Mouse (Mus musculus): ENCODE results near the gene Rcan3.

The Rcan3 gene

DNA sequence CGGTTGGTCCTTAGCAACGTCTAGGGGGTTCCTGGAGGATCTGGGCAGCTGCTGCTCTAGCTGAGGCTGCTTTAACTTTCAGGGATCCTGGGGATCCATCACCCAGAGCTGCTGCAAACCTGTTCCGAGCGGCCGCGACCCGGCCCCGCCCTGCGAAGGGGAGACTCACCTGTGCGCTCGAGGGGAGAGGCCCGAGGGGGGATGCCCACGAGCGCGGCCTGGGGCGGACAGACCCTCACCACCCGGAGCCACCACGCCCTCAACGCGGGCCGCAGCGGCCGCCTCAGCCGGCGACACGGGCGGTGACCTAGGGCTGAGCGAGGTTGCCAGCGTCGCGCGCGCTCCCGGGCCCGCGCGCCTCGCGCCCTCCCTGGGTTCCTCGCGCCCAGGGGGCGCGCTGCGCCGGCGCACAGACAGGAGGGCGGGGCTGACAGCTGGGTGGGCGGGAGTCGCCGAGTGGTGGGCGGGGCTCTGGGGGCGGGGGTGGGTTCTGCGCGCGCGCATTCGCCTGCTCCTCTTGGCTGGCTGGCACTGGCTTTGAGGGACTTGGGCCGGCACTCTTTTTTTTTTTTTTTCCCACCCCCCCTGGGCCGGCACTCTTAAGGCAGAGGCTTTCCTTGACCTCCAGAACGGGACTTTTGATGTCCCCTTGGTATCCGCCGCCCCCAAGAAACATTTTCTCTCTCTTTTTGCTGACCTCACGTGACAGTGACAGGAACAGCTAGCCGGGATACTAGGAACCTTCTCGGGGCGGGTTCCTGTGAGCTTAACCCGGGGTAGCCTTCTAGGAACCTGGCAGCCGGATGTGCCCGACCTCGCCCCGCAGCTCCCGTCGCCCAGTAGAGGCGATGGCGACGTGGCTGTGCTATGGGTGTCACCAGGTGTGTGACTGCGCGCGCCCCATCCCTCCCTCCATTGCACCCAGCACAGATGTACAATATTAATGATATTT, at the start of gene Rcan3:
Rcan3 (minus strand) TSS at position 411 of the 952 bp plus-strand sequence.
- peak; percentile 83 for DNase-seq

DNA sequence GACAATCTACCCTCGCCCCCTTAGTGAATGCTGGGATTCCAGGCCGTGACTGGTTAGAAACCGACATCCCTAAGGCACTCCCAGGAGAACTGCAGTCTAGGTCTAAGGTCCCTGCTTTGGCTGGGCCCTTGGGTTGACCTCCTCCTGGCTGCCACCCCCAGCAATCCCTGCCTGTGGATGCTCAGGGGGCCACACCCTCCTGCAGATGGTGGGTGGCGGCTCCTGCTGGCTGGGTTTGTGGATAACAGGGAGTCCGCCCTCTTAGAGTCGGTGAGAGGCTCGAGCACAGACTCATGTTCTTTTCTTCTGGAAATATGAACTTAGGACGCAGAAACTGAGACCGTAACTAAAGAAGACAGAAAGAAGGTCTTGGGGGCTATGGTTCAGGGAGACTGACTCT, 46.7 kb upstream of the Rcan3 start:
- no peak for DNase-seq

DNA sequence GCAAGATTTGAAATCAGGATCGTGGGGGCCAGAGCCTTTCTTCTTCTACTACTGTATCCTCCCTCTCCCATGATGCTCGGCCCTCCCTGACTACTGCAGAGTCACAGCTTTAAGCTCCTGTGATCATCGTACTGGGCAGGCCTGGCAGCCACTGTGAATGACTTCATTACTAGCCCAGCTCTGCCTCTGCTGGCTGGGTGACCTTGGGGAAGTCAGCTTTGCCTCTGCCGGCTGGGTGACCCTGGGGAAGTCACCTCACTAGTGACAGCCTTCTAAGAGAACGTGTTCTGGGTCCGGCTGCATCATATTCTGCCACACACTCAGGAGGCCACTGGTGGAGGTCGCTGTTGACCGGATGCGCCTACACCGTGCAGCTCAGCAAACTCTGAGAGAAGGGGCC, 44.2 kb upstream of the Rcan3 start:
- no peak for DNase-seq

DNA sequence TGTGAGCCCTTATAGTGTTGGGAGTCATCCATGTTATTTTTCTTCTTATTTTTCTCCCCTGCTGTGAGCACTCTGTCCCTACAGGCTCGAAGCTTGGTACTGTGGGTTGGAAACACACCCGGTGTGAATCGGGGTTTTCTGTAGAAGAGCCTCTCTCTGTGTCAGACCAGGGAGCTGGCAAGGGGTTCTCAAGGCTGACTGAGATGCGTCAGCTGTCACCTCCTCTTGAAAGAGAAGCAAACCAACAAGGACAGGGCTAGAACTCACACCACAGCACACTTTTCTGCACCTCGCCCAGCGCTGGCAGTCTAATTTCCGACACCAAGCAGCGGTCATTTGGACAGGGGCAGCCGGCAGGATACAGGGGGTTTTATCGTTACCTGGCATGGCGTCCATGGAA, 29.8 kb upstream of the Rcan3 start:
- DNase-seq = no peak

DNA sequence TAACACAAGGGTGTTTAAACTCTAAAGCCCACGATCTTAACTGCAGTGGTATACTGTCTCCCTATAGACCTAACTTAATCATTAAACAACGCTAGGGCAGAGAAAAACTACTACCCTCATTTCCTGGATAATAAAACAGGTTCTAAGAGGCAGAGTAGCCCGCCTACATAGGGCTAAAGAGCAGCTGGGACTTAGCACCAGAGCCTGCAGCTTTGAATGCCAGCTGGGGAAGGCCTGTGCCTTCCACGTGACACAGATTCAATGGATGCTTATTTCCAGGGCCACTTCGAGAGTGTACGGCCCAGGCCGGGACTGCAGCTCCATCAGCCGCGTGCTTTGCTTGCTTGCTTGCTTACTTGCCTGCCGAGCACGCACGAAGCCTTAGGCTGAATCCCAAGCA, 19.9 kb upstream of the Rcan3 start:
- no peak for DNase-seq

DNA sequence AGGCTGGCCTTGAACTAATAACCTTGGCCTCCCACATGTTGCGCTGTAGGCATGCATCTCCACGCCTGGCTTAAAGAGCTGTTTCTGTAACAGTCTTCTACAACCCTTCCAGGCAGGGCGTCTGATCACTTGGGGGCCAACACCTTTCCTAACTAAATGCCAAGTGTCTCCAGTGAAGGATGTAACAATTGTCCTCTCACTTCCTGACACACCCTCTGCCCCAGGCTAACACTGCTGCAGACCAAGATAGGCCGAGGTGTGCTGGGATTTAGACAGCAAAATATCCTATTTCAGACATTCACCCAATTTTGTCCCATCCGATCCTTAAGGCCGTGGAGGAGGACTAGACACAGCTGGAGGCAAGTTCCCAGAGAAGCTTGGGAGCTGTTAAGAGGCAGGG, 19.5 kb upstream of the Rcan3 start:
- no peak for DNase-seq

DNA sequence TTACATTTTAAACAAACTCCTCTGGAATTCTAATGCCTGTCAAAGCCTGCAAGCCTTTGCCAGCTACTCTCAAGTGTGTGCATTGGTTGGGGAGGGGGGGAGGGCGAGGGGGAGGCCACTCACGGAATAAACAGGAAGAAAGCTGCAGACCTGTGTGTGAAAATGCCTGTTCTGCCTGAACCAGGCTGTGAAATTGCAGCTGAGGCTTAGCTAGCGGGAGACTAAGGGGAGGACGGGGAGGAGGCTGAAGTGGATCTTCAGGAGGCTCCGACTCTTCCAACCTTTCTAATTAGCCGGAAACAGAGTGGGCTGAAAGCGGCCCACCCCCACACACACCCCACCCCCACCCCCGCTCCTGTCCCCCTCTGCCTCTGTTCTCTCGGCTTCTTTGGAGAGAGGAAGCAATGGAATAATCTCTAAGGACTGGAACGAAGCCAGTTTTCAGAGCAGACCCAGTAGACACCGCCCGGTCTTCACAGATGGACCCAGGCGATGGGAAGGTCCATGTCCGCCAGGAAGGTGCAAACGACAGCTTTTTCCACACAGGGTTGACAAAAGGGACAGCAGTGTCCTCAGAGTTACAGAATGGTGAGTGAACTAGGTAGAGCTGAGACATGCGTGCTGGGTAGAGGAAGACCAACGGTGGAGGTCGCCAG, 17.8 kb upstream of the Rcan3 start:
- DNase-seq = no peak

DNA sequence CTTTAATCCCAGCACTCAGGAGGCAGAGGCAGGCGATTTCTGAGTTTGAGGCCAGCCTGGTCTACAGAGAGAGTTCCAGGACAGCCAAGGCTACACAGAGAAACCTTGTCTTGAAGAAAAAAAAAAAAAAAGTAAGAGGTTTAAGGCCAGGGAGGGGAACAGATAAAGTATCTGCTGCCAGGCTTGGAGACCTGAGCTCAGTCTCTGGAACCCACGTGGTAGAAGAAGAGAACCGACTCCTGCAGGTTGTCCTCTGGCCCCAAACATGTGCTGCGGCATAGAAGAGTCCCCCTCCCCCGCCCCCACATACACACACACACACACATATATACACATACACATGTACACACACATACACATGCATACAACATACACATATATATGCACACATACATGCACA, 8.8 kb upstream of the Rcan3 start:
- no peak for DNase-seq

DNA sequence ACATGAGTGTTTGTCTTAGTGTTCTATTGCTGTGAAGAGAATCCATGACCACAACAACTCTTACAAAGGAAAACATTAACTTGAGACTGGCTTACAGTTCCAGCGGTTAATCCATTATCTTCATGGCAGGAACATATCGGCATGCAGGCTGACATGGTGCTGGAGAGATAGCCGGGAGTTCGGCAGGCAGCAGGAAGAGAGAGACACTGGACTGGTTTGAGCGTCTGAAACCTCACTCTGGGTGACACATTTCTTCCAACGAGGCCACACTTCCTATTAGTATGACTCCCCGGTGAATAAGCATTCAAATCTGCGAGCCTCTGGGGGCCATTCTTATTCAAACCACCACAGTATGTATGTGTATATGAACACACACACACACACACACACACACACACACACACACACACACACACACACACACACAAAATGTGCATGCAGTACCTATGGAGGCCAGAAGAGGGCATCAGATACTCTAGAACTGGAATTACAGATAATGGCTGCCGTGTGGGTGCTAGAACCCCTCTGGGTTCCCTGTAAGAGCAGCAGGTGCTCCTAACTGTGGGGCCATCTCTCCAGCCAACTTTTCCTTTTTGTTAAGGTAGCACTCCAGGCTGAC, 6.4 kb upstream of the Rcan3 start:
- DNase-seq = peak; percentile 61

DNA sequence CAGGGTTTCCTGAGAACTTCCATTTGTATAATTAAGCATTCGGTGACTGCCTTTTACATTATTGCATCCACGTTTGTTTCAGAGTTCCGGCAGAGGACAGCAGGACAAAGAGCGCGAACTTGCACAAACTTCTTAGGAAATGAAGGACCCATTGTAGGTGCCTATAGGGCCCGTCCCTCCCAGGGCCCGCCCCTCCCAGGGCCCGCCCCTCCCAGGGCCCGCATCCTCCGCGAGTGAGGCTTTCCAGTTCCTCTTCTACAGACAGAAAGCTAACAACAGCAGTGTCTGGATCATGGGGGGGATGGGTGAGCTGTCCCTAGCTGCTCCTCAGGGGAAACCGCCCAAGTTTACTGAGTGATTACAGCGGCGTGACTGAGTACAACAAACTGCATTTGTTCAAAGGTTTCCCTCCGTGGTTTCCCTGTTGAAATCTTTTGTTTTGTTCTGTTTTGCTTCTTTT, 5.6 kb upstream of the Rcan3 start:
- DNase-seq = peak; percentile 79

DNA sequence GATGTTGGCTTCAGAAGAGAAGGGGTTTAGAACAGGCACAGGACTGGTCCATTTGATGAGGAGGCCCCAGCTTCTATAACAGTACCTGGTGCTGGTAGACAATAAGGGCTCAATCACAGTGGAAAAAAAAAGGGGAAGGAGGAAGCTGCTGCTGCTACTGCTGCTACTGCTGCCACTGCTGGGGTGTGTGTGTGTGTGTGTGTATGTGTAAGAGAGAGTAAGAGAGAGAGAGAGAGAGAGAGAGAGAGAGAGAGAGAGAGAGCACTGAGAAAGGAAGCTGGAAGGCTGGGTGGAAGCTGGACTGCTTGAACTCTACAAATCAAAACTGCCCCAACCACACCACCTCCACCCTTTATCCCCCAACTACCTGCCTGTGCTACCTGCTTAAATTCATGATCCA, 4.3 kb upstream of the Rcan3 start:
- no peak for DNase-seq

DNA sequence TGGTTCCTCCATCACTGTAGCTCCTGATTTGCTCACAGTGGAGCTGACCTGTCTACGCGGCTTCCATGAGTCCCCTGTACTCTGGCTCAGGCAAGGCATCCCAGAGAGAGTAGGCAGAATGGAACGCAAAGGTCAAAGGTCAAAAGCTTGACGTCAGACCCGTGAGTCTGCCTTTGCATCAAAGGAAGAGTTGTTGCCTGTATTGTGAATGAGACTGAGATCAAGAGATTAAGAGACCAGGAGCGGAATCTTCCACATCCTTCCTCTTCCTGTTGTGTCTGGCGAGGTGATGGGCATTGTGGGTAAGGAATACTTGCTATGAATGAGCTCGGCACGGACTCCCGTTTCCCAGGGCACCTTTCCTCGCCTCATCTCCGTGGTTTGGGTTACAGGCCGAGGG, 2.6 kb upstream of the Rcan3 start:
- peak; percentile 27 for DNase-seq

DNA sequence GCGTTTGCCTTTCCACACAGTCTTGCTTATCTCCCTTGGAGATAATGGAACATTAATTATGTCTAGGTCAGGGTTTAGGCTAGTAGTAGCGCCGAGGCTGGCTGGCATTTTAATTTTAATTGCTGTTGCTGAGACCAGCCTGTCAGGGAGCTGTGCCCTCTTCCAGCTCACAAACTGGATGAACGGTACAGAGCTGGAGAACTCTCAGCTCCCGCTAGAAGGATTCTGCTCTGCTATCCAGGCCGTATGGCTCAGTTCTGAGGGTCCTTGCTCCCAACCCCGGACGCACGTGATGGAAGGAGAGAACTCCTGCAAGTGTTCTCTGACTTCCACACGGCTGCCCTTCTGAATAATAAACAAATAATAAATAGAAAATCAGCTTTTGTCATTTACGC, 739 bp upstream of the Rcan3 start:
- no peak for DNase-seq

DNA sequence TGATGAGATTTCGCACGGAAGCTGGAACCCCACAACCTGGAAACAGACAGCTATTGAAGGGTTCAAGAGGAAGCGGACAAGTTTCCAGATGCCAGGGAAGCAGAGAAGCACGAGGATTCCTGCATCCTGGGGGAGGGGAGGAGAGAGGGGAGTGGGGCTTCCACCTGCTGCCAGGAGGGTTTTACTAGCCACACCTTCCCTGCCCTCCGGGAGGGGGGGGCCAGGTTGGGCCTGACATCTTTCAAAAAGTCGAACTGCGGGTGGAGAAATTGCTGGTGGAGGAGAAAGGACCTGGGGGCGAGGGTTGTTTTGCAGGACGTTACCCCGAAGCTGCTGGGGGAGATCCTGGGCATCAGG, 589 bp downstream of the Rcan3 start:
- DNase-seq = no peak

DNA sequence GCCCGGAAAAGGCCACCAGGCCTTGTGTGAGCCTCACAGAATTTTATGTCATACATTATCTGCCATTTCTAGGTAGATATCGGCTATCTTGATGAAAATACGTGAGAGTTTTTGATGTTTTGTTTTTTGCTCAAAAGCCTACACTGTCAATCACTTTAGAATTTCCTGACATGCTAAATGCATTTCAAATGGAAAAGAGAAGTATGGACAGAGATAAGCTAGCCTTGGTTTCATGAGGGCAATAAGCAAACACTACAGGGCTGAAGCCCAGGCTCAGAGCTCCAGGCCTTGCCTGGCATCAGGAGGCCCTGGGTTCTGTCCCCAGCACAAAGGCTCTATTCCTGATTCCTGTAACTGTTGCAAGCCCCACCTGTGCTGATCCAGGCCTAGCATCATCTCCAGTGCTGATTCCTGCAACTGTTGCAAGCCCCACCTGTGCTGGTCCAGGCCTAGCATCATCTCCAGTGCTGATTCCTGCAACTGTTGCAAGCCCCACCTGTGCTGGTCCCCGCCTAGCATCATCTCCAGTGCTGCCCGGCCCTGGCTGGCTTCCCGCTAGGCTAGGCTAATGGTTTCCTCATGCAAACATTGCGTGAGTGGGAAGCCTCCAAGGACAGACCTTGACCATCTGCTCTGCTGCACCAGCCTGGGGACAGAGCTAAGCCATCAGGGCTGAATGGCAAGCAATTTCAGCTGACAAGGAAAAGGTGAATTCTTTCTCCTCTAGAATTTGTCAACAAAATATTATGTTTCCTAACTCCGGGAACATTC, 3.5 kb downstream of the Rcan3 start:
- no peak for DNase-seq

DNA sequence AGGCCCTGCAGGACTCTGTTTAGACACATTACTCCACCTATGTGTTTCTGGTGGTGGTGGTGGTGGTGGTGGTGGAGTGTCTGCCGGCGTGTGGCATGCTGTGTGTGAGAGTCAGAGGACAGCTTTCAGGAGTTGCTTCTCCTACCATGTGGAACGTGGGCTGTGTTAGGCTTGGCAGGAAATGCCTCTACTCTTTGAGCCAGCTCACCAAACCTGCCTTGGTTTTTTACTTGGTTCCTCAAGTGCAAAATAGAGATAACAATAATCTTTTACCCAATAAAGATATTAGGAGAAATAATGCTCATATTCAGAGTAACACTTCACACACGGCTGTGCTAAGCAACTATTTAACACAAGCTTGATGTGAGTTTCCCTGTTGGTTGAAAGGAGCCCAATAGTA, 4.3 kb downstream of the Rcan3 start:
- DNase-seq = no peak

DNA sequence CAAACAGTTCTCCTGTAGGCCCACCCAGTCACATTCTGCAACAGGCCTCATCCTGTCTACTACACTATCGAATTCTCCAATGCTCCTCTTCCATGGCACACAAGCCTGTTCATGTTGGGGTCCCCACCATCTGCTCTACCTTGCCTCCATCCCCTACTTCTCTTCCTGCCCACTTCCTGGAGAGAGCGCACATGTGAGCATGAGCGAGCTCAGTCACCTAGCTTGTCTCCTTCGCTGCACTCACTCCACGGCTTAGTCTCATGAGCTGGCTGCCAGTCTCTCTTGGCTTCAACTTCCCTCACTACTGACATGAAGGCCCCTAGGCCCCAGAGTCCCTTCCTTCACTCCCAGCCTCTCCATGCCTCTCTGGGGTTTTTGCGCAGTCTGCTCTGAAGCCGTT, 7.1 kb downstream of the Rcan3 start:
- DNase-seq = peak; percentile 42

DNA sequence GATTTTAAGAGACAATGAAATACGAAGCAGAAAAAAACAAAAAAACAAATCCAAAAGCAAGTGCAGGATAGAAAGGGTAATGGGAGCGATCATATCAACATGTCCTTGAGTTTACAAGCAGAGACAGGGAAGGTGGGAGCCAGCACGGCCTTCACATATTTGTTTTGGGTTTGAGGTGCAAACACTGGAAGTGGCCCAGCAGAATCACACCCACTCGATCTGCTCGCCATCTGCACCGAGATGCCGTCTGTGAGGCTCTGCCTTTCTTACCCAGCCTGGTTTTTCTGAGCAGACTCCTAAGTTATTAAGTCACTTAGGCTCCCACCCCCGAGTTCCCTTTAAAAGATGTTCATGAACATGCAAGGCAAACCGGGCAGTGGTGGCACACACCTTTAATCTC, 8.0 kb downstream of the Rcan3 start:
- no peak for DNase-seq

DNA sequence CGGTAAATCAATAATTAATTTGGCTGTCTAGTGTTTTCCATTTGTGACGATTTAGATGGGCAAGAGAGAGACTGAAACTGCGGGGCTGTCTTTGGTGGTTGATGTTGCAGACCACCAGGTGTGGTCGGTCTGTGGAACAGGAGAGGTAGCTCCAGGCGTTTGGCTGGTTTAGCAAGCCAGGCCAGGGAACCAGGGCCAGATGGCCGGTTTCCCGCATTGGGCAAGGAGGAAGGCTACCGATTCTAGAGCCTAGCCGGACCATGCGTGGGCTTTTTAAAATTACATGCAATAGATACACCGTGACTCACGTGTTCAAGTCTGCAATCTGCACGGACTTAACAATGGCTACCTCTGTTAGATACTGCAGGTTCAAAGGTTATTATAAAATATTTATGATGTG, 12.7 kb downstream of the Rcan3 start:
- no peak for DNase-seq

DNA sequence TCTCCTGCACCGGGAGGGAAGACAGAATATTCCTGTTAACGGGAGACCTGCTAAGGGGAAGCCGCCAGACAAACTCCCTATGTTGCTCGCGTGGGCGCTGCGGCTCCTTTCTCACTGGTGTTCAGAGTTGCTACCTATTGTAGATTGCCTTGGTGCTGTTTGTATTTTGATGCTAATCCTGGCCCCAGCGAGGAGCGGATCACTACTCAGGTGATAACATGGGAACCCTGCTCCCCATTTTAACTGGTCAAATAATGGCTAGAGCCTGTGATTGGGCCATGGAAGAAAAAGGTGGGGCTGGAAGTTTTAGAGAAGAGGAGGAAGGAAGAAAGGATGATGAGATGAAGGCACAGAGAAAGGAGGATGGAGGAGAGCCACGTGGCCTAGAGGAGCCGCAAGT, 13.2 kb downstream of the Rcan3 start:
- no peak for DNase-seq

DNA sequence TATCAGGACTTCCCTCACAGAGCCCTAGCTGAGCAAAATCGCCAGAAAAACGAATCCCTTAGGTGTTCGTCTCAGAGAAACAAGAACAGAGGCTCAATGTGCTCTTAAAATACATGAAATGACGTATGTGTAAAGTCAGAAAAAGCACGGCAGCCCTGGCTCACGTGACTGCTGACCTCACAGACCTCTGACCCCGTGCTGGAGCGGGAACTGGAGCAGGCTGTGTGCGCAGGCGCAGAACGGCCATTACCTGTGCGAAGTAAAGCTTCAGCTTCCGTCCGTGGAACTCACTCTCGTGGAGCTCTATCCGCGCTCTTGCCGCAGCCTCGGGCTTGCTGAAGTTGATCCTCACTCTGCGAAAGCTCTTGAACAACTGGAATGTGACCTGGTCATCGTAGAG, 13.7 kb downstream of the Rcan3 start:
- DNase-seq = no peak

DNA sequence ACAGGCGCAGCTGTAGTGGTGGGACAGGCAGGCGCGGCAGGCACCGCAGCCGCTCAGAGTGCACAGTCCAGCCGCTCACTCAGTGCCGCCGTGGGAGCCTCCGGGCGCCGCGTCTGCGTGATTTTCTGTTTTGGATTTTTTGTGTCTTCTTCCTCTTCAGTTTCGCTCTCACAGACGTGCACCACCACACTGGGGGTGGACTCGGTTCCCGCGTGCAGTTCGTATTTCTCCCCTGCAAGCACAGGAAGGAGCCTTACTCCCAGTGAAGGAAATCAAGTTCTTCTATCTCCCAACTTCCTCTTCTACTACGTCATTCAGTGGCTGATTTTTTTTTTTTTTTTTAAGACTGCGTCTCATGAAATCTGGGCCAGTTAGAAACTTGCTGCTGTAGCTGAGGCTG, 17.3 kb downstream of the Rcan3 start:
- peak; percentile 26 for DNase-seq

DNA sequence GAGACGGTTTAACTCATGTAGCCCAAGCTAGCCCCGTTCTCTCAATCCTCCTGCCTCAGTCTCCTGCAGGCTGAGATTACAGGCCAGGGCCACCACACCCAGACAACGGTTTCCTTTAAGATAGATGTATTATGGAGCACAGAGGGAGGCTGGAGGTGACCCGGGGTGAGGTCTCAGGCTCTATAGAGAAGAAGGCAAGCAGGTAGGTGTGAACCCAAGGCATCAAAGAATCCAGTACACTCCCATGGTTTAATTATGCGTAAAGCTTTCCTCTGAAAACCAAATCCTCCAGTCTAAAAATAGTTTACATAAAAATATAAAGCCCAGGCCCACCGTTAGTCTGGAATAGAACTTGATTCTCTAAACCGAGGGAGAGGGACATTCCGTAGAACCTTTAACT, 20.2 kb downstream of the Rcan3 start:
- DNase-seq = no peak
